Mouse (Mus musculus) kidney, embryonic 15.5 days (tissue): Measurements from ENCODE around the gene Slc5a11. TPM values are rescaled to one million over a fixed set of nuclear protein-coding genes. Genes with fewer than 3 reads are reported as not detected.

Experiments
- ATAC-seq: fragments of 200-750 bp; cut with Nextera tagmentation; replicated peaks from 2 replicates; pipeline ENCODE4 v1.8.0; 2017; ENCODE audit warnings: moderate TSS enrichment; ENCODE audit not compliant: low FRiP score
- H3K27ac ChIP-seq: fragments of 300-500 bp; sonication (generic); 2 replicates; pipeline ENCODE4 v1.5.1; 2015; ENCODE audit warnings: mild to moderate bottlenecking, inconsistent platforms
- H3K27me3 ChIP-seq: fragments of 300-500 bp; sonication (generic); 2 replicates; pipeline ENCODE4 v1.6.1; 2015; ENCODE audit warnings: inconsistent platforms
- H3K36me3 ChIP-seq: fragments of 300-500 bp; sonication (generic); 2 replicates; pipeline ENCODE4 v1.6.1; 2015; ENCODE audit warnings: inconsistent platforms
- H3K4me1 ChIP-seq: fragments of 300-500 bp; sonication (generic); 2 replicates; pipeline ENCODE4 v1.6.1; 2015; ENCODE audit warnings: inconsistent platforms
- H3K4me2 ChIP-seq: fragments of 300-500 bp; sonication (generic); 2 replicates; pipeline ENCODE4 v1.6.1; 2015; ENCODE audit warnings: moderate library complexity, mild to moderate bottlenecking, inconsistent platforms
- H3K4me3 ChIP-seq: fragments of 300-500 bp; sonication (generic); replicated peaks from 2 replicates; pipeline ENCODE4 v1.5.1; 2015; ENCODE audit warnings: mild to moderate bottlenecking, inconsistent platforms
- H3K9ac ChIP-seq: fragments of 300-500 bp; sonication (generic); 2 replicates; pipeline ENCODE4 v1.6.1; 2015; ENCODE audit warnings: mild to moderate bottlenecking, inconsistent platforms
- H3K9me3 ChIP-seq: fragments of 300-500 bp; sonication (generic); replicated peaks from 2 replicates; pipeline ENCODE4 v1.6.1; 2016; ENCODE audit warnings: inconsistent platforms
- WGBS: fragments of 180-500 bp; shearing (Covaris S2); methylation state at CpG from one replicate; pipeline ENCODE4 v1.1.7; 2015; ENCODE audit warnings: mixed read lengths; 5-methylcytosine and 5-hydroxymethylcytosine counted together
- polyA plus RNA-seq: library from polyadenylated mRNA; unstranded; fragments of >200 nt; fragmentation: Nextera tagmentation; extraction: Ambion mirVana; gene quantifications from 2 replicates; pipeline ENCODE4 v1.2.1, GENCODE M21; 2015

Gene Slc5a11
- polyA plus RNA-seq, 1 experiment from 2014 or later, result 3.1 TPM

- peaks cover 10% of the 10 kb centered on the region; the same call in 1 of the 2 replicates for H3K4me1 ChIP-seq
- H3K9ac ChIP-seq, result no peak overlapping the region
- no peaks in the 10 kb centered on the region for H3K9me3 ChIP-seq
- no peak overlapping the region for H3K4me2 ChIP-seq
- WGBS, result 93% methylated on average over 7 of the region's 7 CpGs
- no peak for ATAC-seq
- no peaks in the 10 kb centered on the region for H3K27me3 ChIP-seq
- H3K27ac ChIP-seq, result no peak overlapping the region
- H3K4me3 ChIP-seq, result no peak overlapping the region
- H3K36me3 ChIP-seq, result peaks cover 99% of the 10 kb centered on the region
Observed at GRCm38 (mm10) chr7:123293898-123294297, 79.3 kb downstream of the Slc5a11 start.

- Histone ChIP-seq H3K9me3 (no peaks in the 10 kb centered on the region), H3K36me3 (peaks cover 98% of the 10 kb centered on the region), H3K4me3 (no peak overlapping the region), H3K27me3 (no peaks in the 10 kb centered on the region), H3K9ac (no peak overlapping the region), H3K4me1 (0 out of 2 replicates have a peak, but pooled peaks cover 6% of the 10 kb centered on the region), H3K4me2 (no peak overlapping the region), H3K27ac (no peak overlapping the region)
- 86% methylated on average over 7 of the region's 7 CpGs for WGBS
- ATAC-seq, result no peak
Observed at GRCm38 (mm10) chr7:123295423-123295822, 80.8 kb downstream of the Slc5a11 start.

- ATAC-seq, result no peak
- H3K4me1 ChIP-seq, result 0 out of 2 replicates have a peak, but pooled peaks cover 6% of the 10 kb centered on the region
- no peak overlapping the region for H3K9ac ChIP-seq
- WGBS, result 91% methylated on average over 6 of the region's 6 CpGs
- H3K4me2 ChIP-seq, result no peak overlapping the region
- H3K27ac ChIP-seq, result no peak overlapping the region
- no peaks in the 10 kb centered on the region for H3K9me3 ChIP-seq
- peaks cover 93% of the 10 kb centered on the region for H3K36me3 ChIP-seq
- no peaks in the 10 kb centered on the region for H3K27me3 ChIP-seq
- no peak overlapping the region for H3K4me3 ChIP-seq
Observed at GRCm38 (mm10) chr7:123296097-123296496, 81.5 kb downstream of the Slc5a11 start.

GRCm38 (mm10) chr7:123298225-123298624, 83.6 kb downstream of the Slc5a11 start:
- WGBS, result 25% methylated on average over 3 of the region's 3 CpGs
- Histone ChIP-seq H3K4me2 (no peak overlapping the region), H3K27me3 (no peaks in the 10 kb centered on the region), H3K9me3 (no peaks in the 10 kb centered on the region), H3K36me3 (peaks cover 79% of the 10 kb centered on the region), H3K4me1 (0 out of 2 replicates have a peak, but pooled peaks cover 2% of the 10 kb centered on the region), H3K27ac (no peak overlapping the region), H3K4me3 (no peak overlapping the region), H3K9ac (no peak overlapping the region)
- no peak for ATAC-seq

GRCm38 (mm10) chr7:123300258-123300657, 85.7 kb downstream of the Slc5a11 start:
- WGBS, result 95% methylated on average over 3 of the region's 3 CpGs
- ATAC-seq, result no peak
- peaks cover 80% of the 10 kb centered on the region for H3K36me3 ChIP-seq

GRCm38 (mm10) chr7:123305397-123305796, 90.8 kb downstream of the Slc5a11 start:
- no peaks in the 10 kb centered on the region for H3K4me1 ChIP-seq
- H3K36me3 ChIP-seq, result peaks cover 72% of the 10 kb centered on the region
- no peak overlapping the region for H3K9ac ChIP-seq
- H3K27me3 ChIP-seq, result no peaks in the 10 kb centered on the region
- 93% methylated on average over 2 of the region's 2 CpGs for WGBS
- H3K4me2 ChIP-seq, result no peak overlapping the region
- H3K27ac ChIP-seq, result no peak overlapping the region
- no peaks in the 10 kb centered on the region for H3K9me3 ChIP-seq
- no peak for ATAC-seq
- no peak overlapping the region for H3K4me3 ChIP-seq

More at GRCm38 (mm10) chr7:123300258-123300657, 85.7 kb downstream of the Slc5a11 start:
- no peak overlapping the region for H3K4me2 ChIP-seq
- H3K27ac ChIP-seq, result no peak overlapping the region
- 0 out of 2 replicates have a peak, but pooled peaks cover 2% of the 10 kb centered on the region for H3K4me1 ChIP-seq
- H3K9me3 ChIP-seq, result no peaks in the 10 kb centered on the region
- no peaks in the 10 kb centered on the region for H3K27me3 ChIP-seq
- no peak overlapping the region for H3K9ac ChIP-seq
- H3K4me3 ChIP-seq, result no peak overlapping the region

GRCm38 (mm10) chr7:123307236-123307635, 92.7 kb downstream of the Slc5a11 start:
- no peaks in the 10 kb centered on the region for H3K9me3 ChIP-seq
- H3K36me3 ChIP-seq, result peaks cover 87% of the 10 kb centered on the region
- no peak for ATAC-seq

GRCm38 (mm10) chr7:123307887-123308558, 93.4 kb downstream of the Slc5a11 start:
- WGBS, result 96% methylated on average over 4 of the region's 4 CpGs
- Histone ChIP-seq H3K4me2 (no peak overlapping the region), H3K9ac (no peak overlapping the region), H3K9me3 (no peaks in the 10 kb centered on the region), H3K4me1 (no peaks in the 10 kb centered on the region), H3K4me3 (no peak overlapping the region), H3K27ac (no peak overlapping the region), H3K27me3 (no peaks in the 10 kb centered on the region), H3K36me3 (peaks cover 90% of the 10 kb centered on the region)
- no peak for ATAC-seq

More at GRCm38 (mm10) chr7:123307236-123307635, 92.7 kb downstream of the Slc5a11 start:
- Histone ChIP-seq H3K4me3 (no peak overlapping the region), H3K4me2 (no peak overlapping the region), H3K9ac (no peak overlapping the region), H3K27me3 (no peaks in the 10 kb centered on the region), H3K4me1 (no peaks in the 10 kb centered on the region), H3K27ac (no peak overlapping the region)
- 69% methylated on average over 8 of the region's 8 CpGs for WGBS

GRCm38 (mm10) chr7:123311836-123312235, 97.3 kb downstream of the Slc5a11 start:
- ATAC-seq, result no peak
- 61% methylated on average over 5 of the region's 5 CpGs for WGBS
- Histone ChIP-seq H3K4me2 (no peak overlapping the region), H3K9me3 (no peaks in the 10 kb centered on the region), H3K4me1 (no peaks in the 10 kb centered on the region), H3K27ac (no peak overlapping the region), H3K27me3 (no peaks in the 10 kb centered on the region), H3K4me3 (no peak overlapping the region), H3K9ac (no peak overlapping the region), H3K36me3 (peaks cover 82% of the 10 kb centered on the region)

- ATAC-seq, result peak; percentile 66; the same call in 1 of the 2 replicates
- H3K36me3 ChIP-seq, result peaks cover 82% of the 10 kb centered on the region
- H3K27ac ChIP-seq, result no peak overlapping the region
- H3K4me1 ChIP-seq, result no peaks in the 10 kb centered on the region
- 47% methylated on average over 3 of the region's 3 CpGs for WGBS
- H3K9me3 ChIP-seq, result no peaks in the 10 kb centered on the region
- H3K27me3 ChIP-seq, result no peaks in the 10 kb centered on the region
- H3K9ac ChIP-seq, result no peak overlapping the region
- no peak overlapping the region for H3K4me3 ChIP-seq
- H3K4me2 ChIP-seq, result no peak overlapping the region
Observed at GRCm38 (mm10) chr7:123312738-123313137, 98.2 kb downstream of the Slc5a11 start.

GRCm38 (mm10) chr7:123322452-123323121, 108.0 kb downstream of the Slc5a11 start:
- no peaks in the 10 kb centered on the region for H3K4me1 ChIP-seq
- H3K27ac ChIP-seq, result no peak overlapping the region
- no peak for ATAC-seq
- no peak overlapping the region for H3K9ac ChIP-seq
- no peak overlapping the region for H3K4me2 ChIP-seq
- no peak overlapping the region for H3K4me3 ChIP-seq
- H3K27me3 ChIP-seq, result no peaks in the 10 kb centered on the region
- no peaks in the 10 kb centered on the region for H3K9me3 ChIP-seq
- 80% methylated on average over 13 of the region's 13 CpGs for WGBS
- peaks cover 87% of the 10 kb centered on the region for H3K36me3 ChIP-seq
